Mouse (Mus musculus) stomach, embryonic 15.5 days (tissue): Measurements from ENCODE around the gene Cela3a. TPM values are rescaled to one million over a fixed set of nuclear protein-coding genes. Genes with fewer than 3 reads are reported as not detected.
A peak's percentile ranks its signal among the peaks of the same experiment; 100 is the strongest.

Experiments
- ATAC-seq: fragments of 200-750 bp; cut with Nextera tagmentation; 2 replicates; pipeline ENCODE4 v1.8.0; 2017; ENCODE audit warnings: low read depth, moderate number of reproducible peaks, moderate TSS enrichment; ENCODE audit not compliant: insufficient read depth, low FRiP score
- H3K27ac ChIP-seq: fragments of 300-500 bp; sonication (generic); 2 replicates; pipeline ENCODE4 v1.5.1; 2015; ENCODE audit warnings: mild to moderate bottlenecking, inconsistent platforms
- H3K27me3 ChIP-seq: fragments of 300-500 bp; sonication (generic); replicated peaks from 2 replicates; pipeline ENCODE4 v1.6.1; 2015; ENCODE audit warnings: inconsistent platforms
- H3K36me3 ChIP-seq: fragments of 300-500 bp; sonication (generic); 2 replicates; pipeline ENCODE4 v1.6.1; 2015; ENCODE audit warnings: inconsistent platforms
- H3K4me1 ChIP-seq: fragments of 300-500 bp; sonication (generic); 2 replicates; pipeline ENCODE4 v1.6.1; 2015; ENCODE audit warnings: inconsistent platforms
- H3K4me2 ChIP-seq: fragments of 300-500 bp; sonication (generic); 2 replicates; pipeline ENCODE4 v1.6.1; 2015; ENCODE audit warnings: mild to moderate bottlenecking, inconsistent platforms
- H3K4me3 ChIP-seq: fragments of 300-500 bp; sonication (generic); replicated peaks from 2 replicates; pipeline ENCODE4 v1.5.1; 2015; ENCODE audit warnings: inconsistent platforms
- H3K9ac ChIP-seq: fragments of 300-500 bp; sonication (generic); 2 replicates; pipeline ENCODE4 v1.6.1; 2015; ENCODE audit warnings: inconsistent platforms
- H3K9me3 ChIP-seq: fragments of 300-500 bp; sonication (generic); 2 replicates; pipeline ENCODE4 v1.6.1; 2016; ENCODE audit warnings: inconsistent platforms
- WGBS: fragments of 180-500 bp; shearing (Covaris S2); methylation state at CpG from one replicate; pipeline ENCODE4 v1.1.7; 2015; 5-methylcytosine and 5-hydroxymethylcytosine counted together
- polyA plus RNA-seq: library from polyadenylated mRNA; unstranded; fragments of >200 nt; fragmentation: Nextera tagmentation; extraction: Ambion mirVana; gene quantifications from 2 replicates; pipeline ENCODE4 v1.2.1, GENCODE M21; 2015

Gene Cela3a
- polyA plus RNA-seq, 1 experiment from 2014 or later, result 0.36 TPM

- ATAC-seq, result no peak
- WGBS, result 87% methylated on average over 10 of the region's 10 CpGs
- Histone ChIP-seq H3K4me3 (no peak overlapping the region), H3K4me2 (no peak overlapping the region), H3K9me3 (no peaks in the 10 kb centered on the region), H3K4me1 (peaks cover 4% of the 10 kb centered on the region; the same call in 1 of the 2 replicates), H3K36me3 (no peaks in the 10 kb centered on the region), H3K27me3 (no peaks in the 10 kb centered on the region), H3K9ac (no peak overlapping the region), H3K27ac (no peak overlapping the region)
These were observed 29.8 kb downstream of the Cela3a start for GRCm38 (mm10) chr4:137379713-137380255.

- no peaks in the 10 kb centered on the region for H3K9me3 ChIP-seq
- no peak overlapping the region for H3K4me3 ChIP-seq
- H3K4me1 ChIP-seq, result peaks cover 4% of the 10 kb centered on the region; the same call in 1 of the 2 replicates
- H3K27ac ChIP-seq, result no peak overlapping the region
- no peaks in the 10 kb centered on the region for H3K36me3 ChIP-seq
- 88% methylated on average over 3 of the region's 3 CpGs for WGBS
- H3K9ac ChIP-seq, result no peak overlapping the region
- no peak for ATAC-seq
- H3K4me2 ChIP-seq, result no peak overlapping the region
- no peaks in the 10 kb centered on the region for H3K27me3 ChIP-seq
These were observed 30.5 kb downstream of the Cela3a start for GRCm38 (mm10) chr4:137379085-137379484.

- Histone ChIP-seq H3K9me3 (no peaks in the 10 kb centered on the region), H3K9ac (no peak overlapping the region), H3K27me3 (no peaks in the 10 kb centered on the region), H3K4me2 (no peak overlapping the region), H3K4me3 (no peak overlapping the region), H3K36me3 (no peaks in the 10 kb centered on the region), H3K4me1 (peaks cover 4% of the 10 kb centered on the region; the same call in 1 of the 2 replicates), H3K27ac (no peak overlapping the region)
- 71% methylated on average over 4 of the region's 4 CpGs for WGBS
- no peak for ATAC-seq
These were observed 31.9 kb downstream of the Cela3a start for GRCm38 (mm10) chr4:137377526-137378304.

GRCm38 (mm10) chr4:137376778-137377177 is 32.8 kb downstream of the Cela3a start:
- no peaks in the 10 kb centered on the region for H3K27me3 ChIP-seq
- no peak for ATAC-seq
- no peaks in the 10 kb centered on the region for H3K9me3 ChIP-seq
- H3K4me1 ChIP-seq, result peaks cover 4% of the 10 kb centered on the region; the same call in 1 of the 2 replicates
- no peak overlapping the region for H3K4me2 ChIP-seq
- H3K4me3 ChIP-seq, result no peak overlapping the region
- no peak overlapping the region for H3K27ac ChIP-seq
- WGBS, result 46% methylated on average over 2 of the region's 2 CpGs
- no peaks in the 10 kb centered on the region for H3K36me3 ChIP-seq
- no peak overlapping the region for H3K9ac ChIP-seq

- WGBS, result 40% methylated on average over 19 of the region's 19 CpGs
- H3K4me3 ChIP-seq, result no peak overlapping the region
- no peaks in the 10 kb centered on the region for H3K36me3 ChIP-seq
- no peak for ATAC-seq
- peaks cover 5% of the 10 kb centered on the region; the same call in 1 of the 2 replicates for H3K4me1 ChIP-seq
- no peak overlapping the region; the same call in 1 of the 2 replicates for H3K4me2 ChIP-seq
- no peak overlapping the region for H3K27ac ChIP-seq
- no peaks in the 10 kb centered on the region for H3K27me3 ChIP-seq
- H3K9me3 ChIP-seq, result no peaks in the 10 kb centered on the region
- H3K9ac ChIP-seq, result no peak overlapping the region
These were observed 34.0 kb downstream of the Cela3a start for GRCm38 (mm10) chr4:137375314-137376278.

- no peak overlapping the region for H3K9ac ChIP-seq
- H3K27ac ChIP-seq, result no peak overlapping the region; the same call in 1 of the 2 replicates
- 53% methylated on average over 6 of the region's 6 CpGs for WGBS
These were observed 35.9 kb downstream of the Cela3a start for GRCm38 (mm10) chr4:137373711-137374110.

GRCm38 (mm10) chr4:137371596-137372523 is 37.7 kb downstream of the Cela3a start:
- H3K9ac ChIP-seq, result no peak overlapping the region
- H3K9me3 ChIP-seq, result no peaks in the 10 kb centered on the region
- H3K27me3 ChIP-seq, result no peaks in the 10 kb centered on the region
- H3K4me2 ChIP-seq, result no peak overlapping the region
- H3K4me1 ChIP-seq, result peaks cover 24% of the 10 kb centered on the region
- no peaks in the 10 kb centered on the region for H3K36me3 ChIP-seq
- 82% methylated on average over 16 of the region's 16 CpGs for WGBS
- ATAC-seq, result no peak
- H3K27ac ChIP-seq, result peak overlapping the region; percentile 44; the same call in 1 of the 2 replicates
- no peak overlapping the region for H3K4me3 ChIP-seq

More at GRCm38 (mm10) chr4:137373711-137374110, 35.9 kb downstream of the Cela3a start:
- no peak overlapping the region for H3K4me3 ChIP-seq
- peaks cover 9% of the 10 kb centered on the region; the same call in 1 of the 2 replicates for H3K4me1 ChIP-seq
- H3K4me2 ChIP-seq, result no peak overlapping the region
- ATAC-seq, result no peak
- no peaks in the 10 kb centered on the region for H3K9me3 ChIP-seq
- no peaks in the 10 kb centered on the region for H3K36me3 ChIP-seq
- H3K27me3 ChIP-seq, result no peaks in the 10 kb centered on the region

- Histone ChIP-seq H3K4me3 (peak overlapping the region; percentile 33), H3K36me3 (no peaks in the 10 kb centered on the region), H3K9me3 (no peaks in the 10 kb centered on the region), H3K27me3 (no peaks in the 10 kb centered on the region), H3K4me2 (peak overlapping the region; percentile 72), H3K4me1 (peaks cover 20% of the 10 kb centered on the region), H3K27ac (peak overlapping the region; percentile 45; the same call in 1 of the 2 replicates), H3K9ac (peak overlapping the region; percentile 29; the same call in 1 of the 2 replicates)
- WGBS, result 7% methylated on average over 27 of the region's 29 CpGs
- peak; percentile 67 for ATAC-seq
These were observed 39.4 kb downstream of the Cela3a start for GRCm38 (mm10) chr4:137369954-137370750.

- Histone ChIP-seq H3K4me3 (no peak overlapping the region), H3K4me1 (peaks cover 19% of the 10 kb centered on the region), H3K27ac (peak overlapping the region; percentile 55), H3K9me3 (no peaks in the 10 kb centered on the region), H3K36me3 (no peaks in the 10 kb centered on the region), H3K27me3 (no peaks in the 10 kb centered on the region), H3K9ac (no peak overlapping the region), H3K4me2 (peak overlapping the region; percentile 29)
- 32% methylated on average over 1 of the region's 1 CpGs for WGBS
- no peak for ATAC-seq
These were observed 41.4 kb downstream of the Cela3a start for GRCm38 (mm10) chr4:137368198-137368597.
